Mouse (Mus musculus): ENCODE results near the gene Foxo6. TPM values are rescaled to one million over a fixed set of nuclear protein-coding genes. Genes with fewer than 3 reads are reported as not detected.

The Foxo6 gene
- total RNA-seq, 2 experiments from 2014 or later = 40.7 to 40.9 TPM

Other genes with a start within 250 kb of the Foxo6 start
- gene AL607142.1, start 222.4 kb downstream of the Foxo6 start, total RNA-seq (2021) = not detected
- not detected for gene Edn2, start 126.1 kb downstream of the Foxo6 start, total RNA-seq (2021)
- 10 to 100 TPM; 75.6 to 78.5 TPM for gene Scmh1, start 117.9 kb upstream of the Foxo6 start, total RNA-seq (2021)
- under 1 TPM; 0.17 to 0.36 TPM for gene Slfnl1, start 244.9 kb upstream of the Foxo6 start, total RNA-seq (2021)

All from layer of hippocampus, adult 18-20 months (tissue).